Mouse (Mus musculus): Measurements from ENCODE around the gene Nox4. TPM values are rescaled to one million over a fixed set of nuclear protein-coding genes. Genes with fewer than 3 reads are reported as not detected.

The Nox4 gene
- polyA plus RNA-seq, 2 experiments, result 0.06 to 0.08 TPM

DNA sequence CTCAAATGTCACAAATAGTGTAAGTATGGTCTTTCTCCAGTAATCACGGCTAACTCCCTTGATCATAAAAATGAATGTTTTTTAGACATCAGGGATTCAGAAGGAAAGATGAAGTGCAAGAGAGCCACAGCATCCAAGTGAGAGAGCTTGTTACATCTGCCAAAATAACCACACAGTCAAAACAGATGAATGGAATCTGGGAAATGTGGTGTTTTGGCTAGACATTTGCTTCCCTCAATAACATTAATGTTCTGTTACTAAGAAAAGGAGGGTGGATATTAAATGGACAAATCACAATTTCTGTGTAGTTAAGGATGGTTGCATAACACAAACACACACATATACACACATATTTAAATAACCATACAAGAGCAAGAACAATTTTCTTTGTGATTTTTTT, 123.2 kb downstream of the Nox4 start:
- no peak overlapping the region for H3K27ac ChIP-seq
- TF ChIP-seq CTCF (IDR thresholded peaks at IDR 0.05; ENCODE audit: low read depth) (no peak), EP300 (IDR thresholded peaks at IDR 0.05; ENCODE audit: low read depth) (no peak)
- H3K36me3 ChIP-seq (replicated peaks; ENCODE audit: control insufficient read depth, insufficient read depth, low read depth), result no peaks in the 10 kb centered on the region
- no peaks in the 10 kb centered on the region for H3K9me3 ChIP-seq (ENCODE audit: control insufficient read depth, low read length)
- no peak for DNase-seq (ENCODE audit: low read depth in 3 of 3, low spot score in 3 of 3)
- H3K27me3 ChIP-seq (ENCODE audit: control insufficient read depth, insufficient read depth, low read length), result no peaks in the 10 kb centered on the region
- 69% methylated on average over 1 of the region's 1 CpGs for WGBS (ENCODE audit: insufficient replicate concordance)
- H3K4me3 ChIP-seq (ENCODE audit: insufficient read depth in 1 of 2, low read depth in 2 of 2, low read length in 2 of 2), result no peak overlapping the region
- no peak for ATAC-seq (ENCODE audit: insufficient read depth)
- no peak overlapping the region for H3K4me2 ChIP-seq (ENCODE audit: low read depth)
- no peaks in the 10 kb centered on the region for H3K4me1 ChIP-seq (replicated peaks; ENCODE audit: control insufficient read depth in 2 of 2, insufficient read depth in 2 of 2, low read length in 1 of 2)
- H3K9ac ChIP-seq (replicated peaks), result no peak overlapping the region

DNA sequence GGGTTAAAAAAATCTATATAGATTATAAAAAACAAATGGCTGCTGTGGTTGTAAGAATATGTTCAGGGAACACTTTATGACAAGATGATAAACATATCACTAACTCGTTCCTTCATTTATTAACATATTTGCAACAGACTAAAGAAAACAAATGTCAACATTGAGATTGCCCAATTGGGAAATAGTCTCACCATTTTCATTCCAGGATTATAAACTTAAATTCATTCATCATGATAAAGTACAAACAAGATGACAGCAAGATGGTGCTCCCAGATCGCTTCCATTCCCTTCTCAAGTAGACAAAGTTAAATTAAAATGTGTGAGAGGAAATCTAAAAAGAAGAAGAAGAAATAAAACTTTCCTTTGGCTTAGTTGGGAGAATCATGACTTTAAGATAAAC, 124.9 kb downstream of the Nox4 start:
- H3K9ac ChIP-seq (replicated peaks), result no peak overlapping the region
- H3K27ac ChIP-seq, result no peak overlapping the region
- H3K36me3 ChIP-seq (replicated peaks; ENCODE audit: control insufficient read depth, insufficient read depth, low read depth), result no peaks in the 10 kb centered on the region
- no peaks in the 10 kb centered on the region for H3K27me3 ChIP-seq (ENCODE audit: control insufficient read depth, insufficient read depth, low read length)
- no peak for TF ChIP-seq CTCF (IDR thresholded peaks at IDR 0.05; ENCODE audit: low read depth)
- H3K4me3 ChIP-seq (ENCODE audit: insufficient read depth in 1 of 2, low read depth in 2 of 2, low read length in 2 of 2), result no peak overlapping the region
- ATAC-seq (ENCODE audit: insufficient read depth) (no peak), DNase-seq (ENCODE audit: low read depth in 3 of 3, low spot score in 3 of 3) (no peak)
- WGBS (ENCODE audit: insufficient replicate concordance), result 68% methylated on average over 2 of the region's 2 CpGs
- H3K4me2 ChIP-seq (ENCODE audit: low read depth), result no peak overlapping the region
- H3K4me1 ChIP-seq (replicated peaks; ENCODE audit: control insufficient read depth in 2 of 2, insufficient read depth in 2 of 2, low read length in 1 of 2), result no peaks in the 10 kb centered on the region
- no peaks in the 10 kb centered on the region for H3K9me3 ChIP-seq (ENCODE audit: control insufficient read depth, low read length)

DNA sequence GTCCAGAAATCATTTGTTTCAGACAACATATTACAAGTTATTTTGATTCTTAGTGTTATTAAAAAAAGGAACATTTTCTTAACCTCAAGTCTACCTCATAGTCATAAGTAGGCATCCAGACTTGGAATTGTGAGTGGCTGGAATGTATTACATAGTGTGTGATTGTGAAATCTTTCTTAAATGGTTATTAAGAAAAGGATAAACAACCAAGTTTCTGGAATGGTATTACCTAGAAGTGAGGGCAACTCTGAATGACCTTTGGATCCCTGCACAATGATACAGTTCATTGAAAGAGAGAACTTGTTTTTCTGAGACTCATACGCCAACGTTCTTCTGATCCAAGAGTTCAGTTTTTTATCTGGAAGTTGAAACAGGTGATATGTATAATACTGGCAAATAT, 125.4 kb downstream of the Nox4 start:
- Histone ChIP-seq H3K4me2 (ENCODE audit: low read depth) (no peak overlapping the region), H3K4me3 (ENCODE audit: insufficient read depth in 1 of 2, low read depth in 2 of 2, low read length in 2 of 2) (no peak overlapping the region), H3K27ac (no peak overlapping the region), H3K27me3 (ENCODE audit: control insufficient read depth, insufficient read depth, low read length) (no peaks in the 10 kb centered on the region), H3K4me1 (replicated peaks; ENCODE audit: control insufficient read depth in 2 of 2, insufficient read depth in 2 of 2, low read length in 1 of 2) (no peaks in the 10 kb centered on the region), H3K9me3 (ENCODE audit: control insufficient read depth, low read length) (no peaks in the 10 kb centered on the region), H3K9ac (replicated peaks) (no peak overlapping the region), H3K36me3 (replicated peaks; ENCODE audit: control insufficient read depth, insufficient read depth, low read depth) (no peaks in the 10 kb centered on the region)
- DNase-seq (ENCODE audit: low read depth in 3 of 3, low spot score in 3 of 3) (no peak), ATAC-seq (ENCODE audit: insufficient read depth) (no peak)
- no peak for TF ChIP-seq CTCF (IDR thresholded peaks at IDR 0.05; ENCODE audit: low read depth)
- no peak for TF ChIP-seq EP300 (IDR thresholded peaks at IDR 0.05; ENCODE audit: low read depth)
- 73% methylated on average over 2 of the region's 2 CpGs for WGBS (ENCODE audit: insufficient replicate concordance)

DNA sequence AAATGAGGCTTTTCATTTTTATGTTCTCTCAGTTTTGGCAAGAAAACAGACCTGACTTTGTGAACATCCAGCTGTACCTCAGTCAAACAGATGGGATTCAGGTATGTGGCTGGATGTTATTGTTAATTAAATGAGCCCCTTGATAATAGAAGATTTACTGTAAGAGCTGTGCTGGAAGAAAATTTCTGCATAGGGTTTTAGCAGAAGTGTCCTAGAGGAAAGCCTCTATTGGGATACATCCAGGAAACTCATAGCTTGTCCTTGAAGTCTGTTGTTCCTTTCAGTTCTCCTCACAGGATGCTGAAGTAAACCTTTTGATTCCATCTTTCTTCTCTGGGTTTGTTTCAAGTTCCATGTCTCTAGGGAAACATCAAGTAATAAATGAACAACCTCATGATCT, 128.4 kb downstream of the Nox4 start:
- Histone ChIP-seq H3K9me3 (ENCODE audit: control insufficient read depth, low read length) (no peaks in the 10 kb centered on the region), H3K27ac (no peak overlapping the region), H3K4me1 (replicated peaks; ENCODE audit: control insufficient read depth in 2 of 2, insufficient read depth in 2 of 2, low read length in 1 of 2) (no peaks in the 10 kb centered on the region), H3K9ac (replicated peaks) (no peak overlapping the region), H3K36me3 (replicated peaks; ENCODE audit: control insufficient read depth, insufficient read depth, low read depth) (no peaks in the 10 kb centered on the region), H3K27me3 (ENCODE audit: control insufficient read depth, insufficient read depth, low read length) (no peaks in the 10 kb centered on the region), H3K4me3 (ENCODE audit: insufficient read depth in 1 of 2, low read depth in 2 of 2, low read length in 2 of 2) (no peak overlapping the region), H3K4me2 (ENCODE audit: low read depth) (no peak overlapping the region)
- ATAC-seq (ENCODE audit: insufficient read depth) (no peak), DNase-seq (ENCODE audit: low read depth in 3 of 3, low spot score in 3 of 3) (no peak)
- TF ChIP-seq CTCF (IDR thresholded peaks at IDR 0.05; ENCODE audit: low read depth) (no peak), EP300 (IDR thresholded peaks at IDR 0.05; ENCODE audit: low read depth) (no peak)

DNA sequence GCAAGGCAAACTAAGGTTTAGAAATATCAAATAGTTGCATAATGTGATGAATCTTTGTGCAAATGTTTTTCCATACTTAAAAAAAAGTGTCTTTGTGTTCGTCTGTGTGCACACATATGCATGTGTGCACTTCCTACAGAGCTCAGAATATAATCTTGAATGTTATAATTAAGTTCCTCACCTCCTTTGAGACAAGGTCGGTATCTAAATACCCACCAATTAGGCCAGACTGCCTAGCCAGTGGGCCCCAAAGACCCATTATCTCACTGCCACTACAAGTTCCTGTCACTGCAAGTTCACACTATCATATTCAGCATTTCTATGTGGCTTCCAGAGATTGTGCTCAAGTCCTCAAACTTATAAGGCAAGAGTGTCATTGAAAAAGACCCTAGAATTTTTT, 129.0 kb downstream of the Nox4 start:
- H3K27me3 ChIP-seq (ENCODE audit: control insufficient read depth, insufficient read depth, low read length), result no peaks in the 10 kb centered on the region
- H3K36me3 ChIP-seq (replicated peaks; ENCODE audit: control insufficient read depth, insufficient read depth, low read depth), result no peaks in the 10 kb centered on the region
- H3K27ac ChIP-seq, result no peak overlapping the region
- DNase-seq (ENCODE audit: low read depth in 3 of 3, low spot score in 3 of 3) (no peak), ATAC-seq (ENCODE audit: insufficient read depth) (no peak)
- 25% methylated on average over 2 of the region's 2 CpGs for WGBS (ENCODE audit: insufficient replicate concordance)
- no peak overlapping the region for H3K9ac ChIP-seq (replicated peaks)
- H3K4me2 ChIP-seq (ENCODE audit: low read depth), result no peak overlapping the region
- TF ChIP-seq EP300 (IDR thresholded peaks at IDR 0.05; ENCODE audit: low read depth) (no peak), CTCF (IDR thresholded peaks at IDR 0.05; ENCODE audit: low read depth) (no peak)
- H3K4me3 ChIP-seq (ENCODE audit: insufficient read depth in 1 of 2, low read depth in 2 of 2, low read length in 2 of 2), result no peak overlapping the region
- no peaks in the 10 kb centered on the region for H3K9me3 ChIP-seq (ENCODE audit: control insufficient read depth, low read length)
- H3K4me1 ChIP-seq (replicated peaks; ENCODE audit: control insufficient read depth in 2 of 2, insufficient read depth in 2 of 2, low read length in 1 of 2), result no peaks in the 10 kb centered on the region

DNA sequence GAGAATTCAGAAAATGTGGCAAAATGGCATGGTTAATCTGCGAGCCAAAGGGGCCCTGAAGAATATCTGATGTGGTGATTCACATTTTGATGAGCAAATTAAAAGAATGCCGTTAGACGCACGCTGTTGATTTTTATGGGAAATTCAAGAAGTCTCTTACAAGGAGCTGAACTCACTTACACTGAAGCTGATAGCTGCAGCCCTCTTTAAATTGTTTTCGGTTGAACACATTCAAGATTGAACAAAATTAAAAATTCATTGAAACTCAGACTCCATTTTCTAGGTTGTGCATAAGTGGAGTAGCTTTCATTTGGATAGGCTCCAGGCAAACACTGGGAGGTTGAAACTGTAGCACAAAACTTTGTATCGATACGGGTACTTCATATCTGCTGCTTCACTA, 151.1 kb downstream of the Nox4 start:
- DNase-seq (ENCODE audit: low read depth in 3 of 3, low spot score in 3 of 3), result no peak
- H3K4me1 ChIP-seq (replicated peaks; ENCODE audit: control insufficient read depth in 2 of 2, insufficient read depth in 2 of 2, low read length in 1 of 2), result no peaks in the 10 kb centered on the region
- no peak overlapping the region for H3K27ac ChIP-seq
- H3K4me3 ChIP-seq (ENCODE audit: insufficient read depth in 1 of 2, low read depth in 2 of 2, low read length in 2 of 2), result no peak overlapping the region
- H3K9ac ChIP-seq (replicated peaks), result no peak overlapping the region
- ATAC-seq (ENCODE audit: insufficient read depth), result no peak
- WGBS (ENCODE audit: insufficient replicate concordance), result 75% methylated on average over 7 of the region's 7 CpGs
- no peaks in the 10 kb centered on the region for H3K9me3 ChIP-seq (ENCODE audit: control insufficient read depth, low read length)
- no peak for TF ChIP-seq CTCF (IDR thresholded peaks at IDR 0.05; ENCODE audit: low read depth)
- TF ChIP-seq EP300 (IDR thresholded peaks at IDR 0.05; ENCODE audit: low read depth), result no peak
- H3K36me3 ChIP-seq (replicated peaks; ENCODE audit: control insufficient read depth, insufficient read depth, low read depth), result no peaks in the 10 kb centered on the region
- H3K27me3 ChIP-seq (ENCODE audit: control insufficient read depth, insufficient read depth, low read length), result no peaks in the 10 kb centered on the region
- H3K4me2 ChIP-seq (ENCODE audit: low read depth), result no peak overlapping the region
